Mouse (Mus musculus) neural tube, embryonic 11.5 days (tissue): ENCODE measurements around the gene Fam185a. TPM values are rescaled to one million over a fixed set of nuclear protein-coding genes. Genes with fewer than 3 reads are reported as not detected.

Experiments
- ATAC-seq: fragments of 200-750 bp; cut with Nextera tagmentation; 2 replicates; pipeline ENCODE4 v1.8.0; 2017; ENCODE audit warnings: moderate number of reproducible peaks, mild to moderate bottlenecking, moderate TSS enrichment, moderate library complexity; ENCODE audit not compliant: insufficient read depth, low FRiP score, low TSS enrichment
- DNase-seq: peaks from one replicate; pipeline ENCODE4 v3.0.0-alpha.2; 2015; ENCODE audit warnings: low spot score
- H3K27ac ChIP-seq: fragments of 300-500 bp; sonication (generic); 2 replicates; pipeline ENCODE4 v1.5.1; 2014; ENCODE audit warnings: low read depth, mild to moderate bottlenecking, low read length
- H3K27me3 ChIP-seq: fragments of 300-500 bp; sonication (generic); 2 replicates; pipeline ENCODE4 v1.6.1; 2014; ENCODE audit warnings: mild to moderate bottlenecking, low read length, mixed read lengths; ENCODE audit not compliant: control insufficient read depth, insufficient read depth
- H3K36me3 ChIP-seq: fragments of 300-500 bp; sonication (generic); 2 replicates; pipeline ENCODE4 v1.6.1; 2014; ENCODE audit warnings: mild to moderate bottlenecking, low read length, moderate library complexity, mixed read lengths; ENCODE audit not compliant: control insufficient read depth, insufficient read depth
- H3K4me1 ChIP-seq: fragments of 300-500 bp; sonication (generic); 2 replicates; pipeline ENCODE4 v1.6.1; 2014; ENCODE audit warnings: low read length, mixed read lengths; ENCODE audit not compliant: control insufficient read depth, insufficient read depth
- H3K4me2 ChIP-seq: fragments of 300-500 bp; sonication (generic); 2 replicates; pipeline ENCODE4 v1.6.1; 2014; ENCODE audit warnings: low read depth, mild to moderate bottlenecking, moderate library complexity
- H3K4me3 ChIP-seq: fragments of 300-500 bp; sonication (generic); 2 replicates; pipeline ENCODE4 v1.5.1; 2014; ENCODE audit warnings: low read depth, low read length
- H3K9ac ChIP-seq: fragments of 300-500 bp; sonication (generic); 2 replicates; pipeline ENCODE4 v1.6.1; 2014; ENCODE audit warnings: mild to moderate bottlenecking, low read length
- H3K9me3 ChIP-seq: fragments of 300-500 bp; sonication (generic); 2 replicates; pipeline ENCODE4 v1.6.1; 2016; ENCODE audit warnings: low read length; ENCODE audit not compliant: control insufficient read depth
- WGBS: fragments of 180-500 bp; shearing (Covaris S2); extraction: QIAGEN DNeasy Blood & Tissue Kit; methylation state at CpG from one replicate; pipeline ENCODE4 v1.1.7; 2014; 5-methylcytosine and 5-hydroxymethylcytosine counted together
- polyA plus RNA-seq: library from polyadenylated mRNA; unstranded; fragments of >200 nt; fragmentation: Nextera tagmentation; extraction: Ambion mirVana; gene quantifications from 2 replicates; pipeline ENCODE4 v1.2.1, GENCODE M21; 2014

Fam185a gene
- polyA plus RNA-seq, 1 experiment from 2014 or later: 6.6 TPM

DNA sequence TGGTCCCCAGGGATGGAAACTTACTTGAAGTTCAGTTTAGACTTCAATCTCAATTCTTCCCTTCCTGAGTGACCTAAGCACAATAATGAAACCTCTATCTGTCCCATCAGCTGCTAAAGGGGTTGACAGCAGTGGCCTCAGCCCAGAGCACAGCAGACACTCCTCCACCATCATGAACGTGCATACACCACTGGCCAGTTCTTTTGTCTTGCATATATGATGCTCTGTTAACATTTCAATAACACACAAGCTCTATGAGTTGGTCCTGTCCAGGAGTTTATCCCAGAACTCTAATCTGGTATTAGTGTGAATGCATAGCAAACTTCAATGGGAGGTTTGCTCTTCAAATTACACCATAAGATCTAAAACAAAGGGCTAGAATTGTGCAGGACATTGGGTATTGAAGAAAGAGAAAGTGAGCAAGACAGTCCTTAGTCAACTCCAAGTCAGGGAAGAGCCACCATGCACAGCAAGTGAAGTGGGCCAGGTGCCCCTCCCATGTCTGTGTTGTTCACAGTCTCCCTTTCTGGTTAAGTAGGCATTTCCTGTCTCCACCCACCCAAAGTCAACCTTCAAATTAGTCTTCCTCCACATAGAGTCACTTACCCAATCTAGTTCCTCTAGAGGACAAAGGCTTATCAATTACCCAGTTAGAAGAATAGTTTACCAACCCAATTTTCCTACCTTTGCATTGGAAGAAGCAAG is 10.5 kb upstream of the Fam185a start:
- H3K4me2 ChIP-seq: no peak overlapping the region
- H3K36me3 ChIP-seq: no peaks in the 10 kb centered on the region
- no peaks in the 10 kb centered on the region for H3K4me1 ChIP-seq
- H3K27ac ChIP-seq: no peak overlapping the region
- DNase-seq: no peak
- WGBS: 61% methylated on average over 1 of the region's 1 CpGs
- no peaks in the 10 kb centered on the region for H3K9me3 ChIP-seq
- no peak for ATAC-seq
- no peak overlapping the region for H3K4me3 ChIP-seq
- no peak overlapping the region for H3K9ac ChIP-seq
- no peaks in the 10 kb centered on the region for H3K27me3 ChIP-seq

DNA sequence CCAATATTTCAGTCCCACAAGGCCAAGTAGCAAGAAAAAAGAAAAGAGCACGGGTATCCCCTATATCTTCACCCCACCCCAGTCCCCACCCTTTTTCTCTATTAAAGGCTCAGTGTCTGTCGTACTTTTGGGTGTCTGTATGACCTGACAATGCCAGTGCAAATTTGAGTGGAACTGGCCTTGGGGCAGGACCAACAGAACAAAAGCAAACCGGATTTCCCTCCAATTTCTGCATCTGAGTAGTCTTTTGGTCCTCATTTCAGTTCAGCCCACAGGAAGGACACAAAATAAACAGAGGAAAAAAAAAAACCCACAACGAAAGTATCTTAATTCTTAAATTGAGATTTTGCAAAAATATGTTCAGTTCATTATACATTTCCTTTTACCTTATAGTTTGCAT is 6.1 kb upstream of the Fam185a start:
- Histone ChIP-seq H3K27ac (no peak overlapping the region), H3K36me3 (no peaks in the 10 kb centered on the region), H3K27me3 (no peaks in the 10 kb centered on the region), H3K9ac (no peak overlapping the region), H3K4me1 (no peaks in the 10 kb centered on the region), H3K4me3 (no peak overlapping the region), H3K4me2 (no peak overlapping the region), H3K9me3 (no peaks in the 10 kb centered on the region)
- 73% methylated on average over 4 of the region's 4 CpGs for WGBS
- DNase-seq (no peak), ATAC-seq (no peak)

DNA sequence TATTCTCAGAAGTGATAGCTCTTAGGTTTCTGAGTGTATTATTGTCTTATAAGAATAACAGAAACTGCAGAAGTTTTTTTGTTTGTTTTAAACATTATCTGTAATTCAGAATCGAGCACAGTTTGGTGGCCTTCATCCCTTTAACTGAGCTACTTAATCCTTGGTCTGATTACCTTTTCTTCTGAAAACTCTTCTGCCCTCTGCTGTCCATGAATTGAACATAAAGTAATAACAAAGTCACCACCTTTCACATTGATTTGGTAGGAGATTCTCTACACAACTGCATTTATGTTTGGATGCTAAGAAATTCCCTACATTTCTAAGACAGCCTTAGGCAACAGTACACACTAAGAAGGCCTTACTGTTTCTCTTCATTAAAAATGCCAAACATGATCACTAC is 4.1 kb upstream of the Fam185a start:
- Histone ChIP-seq H3K27me3 (no peaks in the 10 kb centered on the region), H3K27ac (no peak overlapping the region), H3K36me3 (no peaks in the 10 kb centered on the region), H3K4me3 (no peak overlapping the region), H3K4me1 (peaks cover 1% of the 10 kb centered on the region; the same call in 1 of the 2 replicates), H3K9ac (no peak overlapping the region), H3K4me2 (no peak overlapping the region), H3K9me3 (no peaks in the 10 kb centered on the region)
- WGBS: 65% methylated on average over 1 of the region's 1 CpGs
- DNase-seq (no peak), ATAC-seq (no peak)

DNA sequence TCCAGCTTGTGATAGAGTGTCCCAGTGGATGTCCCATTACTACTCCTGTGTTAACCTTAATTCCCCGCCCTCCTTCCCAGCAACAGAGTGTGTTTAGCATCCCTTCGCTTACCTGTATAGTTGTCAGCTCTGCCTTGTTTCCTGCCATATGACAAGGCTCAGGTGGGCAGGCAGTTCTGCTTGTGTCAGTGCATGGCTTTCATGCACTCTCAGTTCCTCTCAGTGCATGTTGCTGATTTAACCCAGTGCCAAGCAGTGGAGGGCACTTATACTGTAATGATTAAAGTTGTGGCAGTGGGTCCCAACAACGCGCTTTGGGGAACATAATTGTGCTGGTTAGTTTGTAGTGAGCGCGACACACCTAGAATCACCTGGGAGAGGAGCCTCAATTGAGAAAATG is 1.9 kb downstream of the Fam185a start:
- ATAC-seq: no peak
- H3K4me2 ChIP-seq: no peak overlapping the region
- WGBS: 94% methylated on average over 6 of the region's 6 CpGs

GRCm38 (mm10) chr5:21434148-21434929 is 9.6 kb downstream of the Fam185a start:
- Histone ChIP-seq H3K4me3 (no peak overlapping the region), H3K4me1 (no peaks in the 10 kb centered on the region), H3K4me2 (no peak overlapping the region), H3K9me3 (no peaks in the 10 kb centered on the region), H3K27me3 (no peaks in the 10 kb centered on the region), H3K27ac (no peak overlapping the region), H3K9ac (no peak overlapping the region), H3K36me3 (no peaks in the 10 kb centered on the region)
- ATAC-seq (no peak), DNase-seq (peak; percentile 30)
- 84% methylated on average over 11 of the region's 11 CpGs for WGBS

More for the DNA sequence above, 1.9 kb downstream of the Fam185a start:
- peaks cover 3% of the 10 kb centered on the region; the same call in 1 of the 2 replicates for H3K4me1 ChIP-seq
- H3K4me3 ChIP-seq: no peak overlapping the region
- no peaks in the 10 kb centered on the region for H3K27me3 ChIP-seq
- DNase-seq: no peak
- H3K36me3 ChIP-seq: no peaks in the 10 kb centered on the region
- H3K27ac ChIP-seq: no peak overlapping the region
- no peaks in the 10 kb centered on the region for H3K9me3 ChIP-seq
- no peak overlapping the region for H3K9ac ChIP-seq

- H3K4me1 ChIP-seq: no peaks in the 10 kb centered on the region
- no peaks in the 10 kb centered on the region for H3K9me3 ChIP-seq
- no peaks in the 10 kb centered on the region for H3K27me3 ChIP-seq
- DNase-seq (no peak), ATAC-seq (no peak)
- H3K4me3 ChIP-seq: no peak overlapping the region
- no peaks in the 10 kb centered on the region for H3K36me3 ChIP-seq
- H3K27ac ChIP-seq: no peak overlapping the region
- no peak overlapping the region for H3K4me2 ChIP-seq
- H3K9ac ChIP-seq: no peak overlapping the region
- WGBS: 80% methylated on average over 8 of the region's 8 CpGs
Observed at GRCm38 (mm10) chr5:21436471-21436975, 11.8 kb downstream of the Fam185a start.

GRCm38 (mm10) chr5:21438428-21438827 is 13.7 kb downstream of the Fam185a start:
- Histone ChIP-seq H3K27me3 (no peaks in the 10 kb centered on the region), H3K4me2 (no peak overlapping the region), H3K9ac (no peak overlapping the region), H3K36me3 (no peaks in the 10 kb centered on the region), H3K4me1 (no peaks in the 10 kb centered on the region), H3K4me3 (no peak overlapping the region), H3K27ac (no peak overlapping the region), H3K9me3 (no peaks in the 10 kb centered on the region)
- WGBS: 93% methylated on average over 9 of the region's 9 CpGs
- no peak for ATAC-seq
- DNase-seq: no peak

GRCm38 (mm10) chr5:21439446-21440110 is 14.8 kb downstream of the Fam185a start:
- no peak for ATAC-seq
- 93% methylated on average over 7 of the region's 7 CpGs for WGBS

More at GRCm38 (mm10) chr5:21439446-21440110, 14.8 kb downstream of the Fam185a start:
- Histone ChIP-seq H3K9ac (no peak overlapping the region), H3K4me3 (no peak overlapping the region), H3K4me1 (no peaks in the 10 kb centered on the region), H3K36me3 (no peaks in the 10 kb centered on the region), H3K27ac (no peak overlapping the region), H3K4me2 (no peak overlapping the region), H3K27me3 (no peaks in the 10 kb centered on the region), H3K9me3 (no peaks in the 10 kb centered on the region)
- no peak for DNase-seq
